Mouse (Mus musculus) kidney, adult 2 months (tissue): ENCODE measurements around the gene Fads3. TPM values are rescaled to one million over a fixed set of nuclear protein-coding genes. Genes with fewer than 3 reads are reported as not detected.

Experiments used
- DNase-seq: peaks from one replicate; pipeline ENCODE4 v3.0.0; 2021
- H3K27ac ChIP-seq: fragments of 200-500 bp; 2 replicates; pipeline ENCODE4 v1.5.1; 2012; ENCODE audit warnings: low read depth, low read length, control low read depth, inconsistent platforms; ENCODE audit not compliant: insufficient read depth
- H3K27me3 ChIP-seq: fragments of 200-500 bp; replicated peaks from 2 replicates; pipeline ENCODE4 v1.6.1; 2012; ENCODE audit warnings: mild to moderate bottlenecking, moderate library complexity, low read length, inconsistent platforms; ENCODE audit not compliant: control insufficient read depth, insufficient read depth
- H3K36me3 ChIP-seq: fragments of 200-500 bp; 2 replicates; pipeline ENCODE4 v1.6.1; 2012; ENCODE audit warnings: mild to moderate bottlenecking, moderate library complexity, low read length, inconsistent platforms; ENCODE audit not compliant: control insufficient read depth, insufficient read depth
- H3K4me1 ChIP-seq: fragments of 200-500 bp; 2 replicates; pipeline ENCODE4 v1.6.1; 2011; ENCODE audit warnings: low read length; ENCODE audit not compliant: control insufficient read depth, insufficient read depth
- H3K4me3 ChIP-seq: fragments of 200-500 bp; 2 replicates; pipeline ENCODE4 v1.5.1; 2011; ENCODE audit warnings: mild to moderate bottlenecking, low read depth, low read length, control low read depth; ENCODE audit not compliant: insufficient read depth
- CTCF ChIP-seq: fragments of 200-500 bp; conservative IDR thresholded peaks from 2 replicates; pipeline ENCODE4 v1.5.1; 2011; ENCODE audit warnings: low read depth, mild to moderate bottlenecking, control low read depth, low read length, moderate library complexity, mixed read lengths; ENCODE audit not compliant: insufficient read depth, insufficient read length
- POLR2A ChIP-seq: fragments of 200-500 bp; IDR thresholded peaks from one replicate; pipeline ENCODE4 v1.6.1; 2011; ENCODE audit warnings: low read depth, low read length, control low read depth
- WGBS: fragments of 180-500 bp; shearing (Covaris S2); methylation state at CpG from one replicate; pipeline ENCODE4 v1.1.7; 2018; 5-methylcytosine and 5-hydroxymethylcytosine counted together
- polyA plus RNA-seq: library from polyadenylated mRNA; depleted of rRNA; stranded (reverse); fragments of >200 nt; gene quantifications from 2 replicates; pipeline ENCODE4 v1.2.3, GENCODE M21; 2012

Gene Fads3
- polyA plus RNA-seq, 1 experiment: 382 TPM

DNA sequence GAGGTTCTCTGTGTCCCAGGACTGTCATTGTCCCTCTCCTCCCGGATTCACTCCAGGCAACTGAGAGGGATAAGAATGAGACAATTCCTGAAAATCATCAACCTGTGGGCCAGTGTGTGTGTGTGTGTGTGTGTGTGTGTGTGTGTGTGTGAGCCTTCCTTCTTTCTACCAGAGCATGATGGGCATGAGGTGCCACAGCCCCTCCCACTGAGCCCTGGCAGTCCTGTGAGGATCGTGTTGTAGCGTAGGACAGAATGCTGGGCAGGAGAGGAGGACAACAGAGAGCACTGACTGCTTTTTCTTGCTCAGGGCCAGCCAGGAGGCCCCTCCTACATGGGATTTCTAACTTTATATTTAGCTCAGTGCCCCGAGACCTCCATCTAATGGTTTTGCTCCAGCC, 1.4 kb downstream of the Fads3 start:
- Histone ChIP-seq H3K4me3 (peak overlapping the region; percentile 75), H3K27me3 (no peaks in the 10 kb centered on the region), H3K27ac (0 out of 2 replicates have a peak overlapping the region, but pooled peaks have one; percentile 29)

DNA sequence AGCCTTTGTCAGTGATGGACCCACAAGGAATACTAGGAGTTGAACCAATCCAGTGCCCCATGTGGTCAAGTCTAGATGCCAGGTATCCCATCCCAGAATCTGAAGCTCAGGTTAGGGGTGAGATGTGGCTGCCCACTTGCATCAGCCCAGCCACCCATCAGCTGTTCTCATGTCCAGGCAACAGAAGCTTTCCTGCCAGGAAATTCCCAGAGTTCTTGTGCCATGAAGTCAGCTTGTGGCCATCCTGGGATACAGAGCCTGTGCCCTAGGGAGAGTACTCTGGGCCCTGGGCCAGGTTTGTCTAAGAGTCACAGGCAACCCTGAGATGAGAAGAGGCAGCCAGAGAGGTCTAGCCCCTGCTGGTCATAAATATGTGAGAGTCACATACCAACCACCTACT, 2.3 kb downstream of the Fads3 start:
- H3K36me3 ChIP-seq: no peaks in the 10 kb centered on the region
- H3K27me3 ChIP-seq: no peaks in the 10 kb centered on the region
- H3K4me1 ChIP-seq: peaks cover 46% of the 10 kb centered on the region
- H3K27ac ChIP-seq: peak overlapping the region; percentile 29; the same call in 1 of the 2 replicates
- no peak overlapping the region for H3K4me3 ChIP-seq
- DNase-seq: peak; percentile 89
- no peak for TF ChIP-seq CTCF
- TF ChIP-seq POLR2A: no peak

More for the DNA sequence above, 1.4 kb downstream of the Fads3 start:
- TF ChIP-seq POLR2A (no peak), CTCF (no peak)
- peaks cover 47% of the 10 kb centered on the region for H3K4me1 ChIP-seq
- 42% methylated on average over 4 of the region's 4 CpGs for WGBS
- DNase-seq: peak; percentile 53
- H3K36me3 ChIP-seq: no peaks in the 10 kb centered on the region

DNA sequence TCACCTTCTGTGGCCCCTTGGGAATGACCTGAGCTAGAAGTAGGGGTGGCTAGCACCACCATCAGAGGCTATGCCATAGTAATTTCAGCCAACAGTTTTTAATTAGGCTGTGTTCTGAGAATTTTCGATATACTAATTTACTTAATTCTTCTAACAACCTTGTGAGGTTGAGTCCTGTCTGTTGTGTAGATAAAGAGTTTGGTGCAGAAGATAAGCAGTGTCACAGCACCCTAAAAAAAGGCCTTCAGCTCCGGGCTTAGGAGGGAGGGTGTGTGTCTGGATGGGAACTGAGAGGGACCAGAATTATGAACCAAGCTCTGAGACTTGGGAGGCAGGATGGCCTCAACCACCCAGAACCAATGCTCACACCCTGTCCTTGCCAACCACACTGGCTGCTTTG, 4.3 kb downstream of the Fads3 start:
- WGBS: 64% methylated on average over 2 of the region's 2 CpGs
- no peak overlapping the region for H3K4me3 ChIP-seq
- no peak for TF ChIP-seq POLR2A
- no peak for TF ChIP-seq CTCF
- H3K27ac ChIP-seq: peak overlapping the region; percentile 58; the same call in 1 of the 2 replicates
- H3K36me3 ChIP-seq: no peaks in the 10 kb centered on the region
- no peak for DNase-seq
- peaks cover 42% of the 10 kb centered on the region for H3K4me1 ChIP-seq
- H3K27me3 ChIP-seq: no peaks in the 10 kb centered on the region

DNA sequence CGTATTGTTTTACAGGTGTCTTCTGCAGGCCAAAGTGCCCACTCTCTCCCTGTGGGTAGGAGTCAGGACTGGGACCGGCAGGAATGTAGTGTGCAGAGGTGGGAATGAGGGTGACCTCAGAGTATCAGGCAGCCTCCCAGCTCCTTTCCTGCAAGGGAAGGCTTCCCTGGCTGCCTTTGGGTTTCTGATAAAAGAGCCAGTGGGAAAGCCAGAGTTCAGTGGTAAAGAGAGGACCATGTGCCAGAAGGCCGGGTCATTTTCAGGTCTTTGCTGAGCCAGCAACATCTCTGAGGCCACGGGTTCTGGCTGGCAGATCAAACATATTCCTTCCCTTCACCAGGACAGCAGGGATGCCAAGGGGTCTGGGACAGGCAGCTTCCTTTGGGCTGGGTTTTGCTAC, 5.0 kb downstream of the Fads3 start:
- WGBS: 39% methylated on average over 4 of the region's 4 CpGs
- TF ChIP-seq CTCF: no peak
- Histone ChIP-seq H3K36me3 (no peaks in the 10 kb centered on the region), H3K27ac (peak overlapping the region; percentile 65), H3K4me3 (no peak overlapping the region), H3K27me3 (no peaks in the 10 kb centered on the region), H3K4me1 (peaks cover 39% of the 10 kb centered on the region)
- DNase-seq: peak; percentile 87

DNA sequence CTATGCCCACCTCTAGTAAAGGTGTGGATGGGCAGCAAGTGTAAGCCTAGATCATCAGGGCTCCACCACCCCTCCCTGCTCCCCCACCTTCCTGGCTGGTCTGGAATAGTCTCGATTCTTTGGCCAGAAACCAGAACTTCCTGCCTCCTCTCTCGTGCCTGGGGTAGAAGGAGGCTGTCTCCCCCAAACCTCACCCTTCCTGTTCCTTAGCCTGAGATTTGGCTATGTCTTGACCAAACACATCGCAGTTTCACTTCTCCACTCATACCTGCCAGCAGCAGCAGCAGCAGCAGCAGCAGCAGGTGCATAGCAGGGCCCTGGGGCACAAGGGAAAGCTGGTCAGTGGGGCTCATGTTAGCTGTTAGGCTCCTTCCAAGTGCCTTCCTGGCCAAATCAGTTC, 5.6 kb downstream of the Fads3 start:
- 8% methylated on average over 3 of the region's 3 CpGs for WGBS
- no peak overlapping the region for H3K4me3 ChIP-seq
- TF ChIP-seq CTCF (no peak), POLR2A (no peak)
- H3K4me1 ChIP-seq: peaks cover 39% of the 10 kb centered on the region
- H3K27ac ChIP-seq: 0 out of 2 replicates have a peak overlapping the region, but pooled peaks have one; percentile 1
- no peaks in the 10 kb centered on the region for H3K27me3 ChIP-seq
- peak; percentile 42 for DNase-seq
- no peaks in the 10 kb centered on the region for H3K36me3 ChIP-seq

DNA sequence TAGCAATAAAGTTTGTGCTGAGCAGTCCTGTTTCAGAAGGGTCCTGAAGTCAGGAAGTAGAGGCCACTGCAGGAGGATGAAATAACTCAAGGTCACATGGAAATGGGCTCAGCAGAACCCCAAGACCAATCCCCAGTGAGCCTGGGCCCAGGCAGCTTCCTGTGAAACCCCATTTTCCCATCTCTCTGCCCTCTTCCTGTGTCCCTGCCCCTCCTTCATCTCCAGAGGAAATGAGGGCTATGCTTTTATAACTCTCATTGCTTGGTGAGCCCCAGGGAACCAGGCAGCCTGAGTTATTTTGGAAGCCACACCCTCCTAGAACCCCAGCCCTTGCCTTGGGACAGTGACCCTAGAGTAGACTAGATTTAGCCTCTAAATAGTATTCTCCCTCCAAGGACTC, 8.2 kb downstream of the Fads3 start:
- no peak for TF ChIP-seq CTCF
- TF ChIP-seq POLR2A: no peak
- Histone ChIP-seq H3K4me3 (no peak overlapping the region), H3K27me3 (no peaks in the 10 kb centered on the region), H3K27ac (no peak overlapping the region), H3K36me3 (peaks cover 2% of the 10 kb centered on the region; the same call in 1 of the 2 replicates), H3K4me1 (peaks cover 28% of the 10 kb centered on the region)
- DNase-seq: no peak

DNA sequence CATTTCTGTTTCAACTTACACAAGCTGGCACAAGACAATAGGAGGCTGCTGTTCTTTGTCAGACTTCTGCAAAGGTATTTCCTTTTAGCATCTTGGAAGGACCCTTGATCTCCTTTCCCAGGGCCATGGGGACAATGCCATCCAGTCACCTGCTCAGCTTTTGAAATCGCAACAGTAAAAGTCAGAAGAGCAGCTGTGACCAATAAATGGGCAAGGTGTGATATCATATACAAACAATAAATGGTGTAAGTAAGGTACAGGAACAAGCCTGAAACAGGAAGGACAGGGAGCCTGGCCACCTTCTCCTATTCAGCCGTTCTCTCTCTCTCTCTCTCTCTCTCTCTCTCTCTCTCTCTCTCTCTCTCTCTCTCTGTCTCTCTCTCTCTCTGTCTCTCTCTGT, 9.1 kb downstream of the Fads3 start:
- TF ChIP-seq POLR2A: no peak
- no peak for TF ChIP-seq CTCF
- WGBS: 71% methylated on average over 2 of the region's 2 CpGs
- H3K36me3 ChIP-seq: peaks cover 2% of the 10 kb centered on the region; the same call in 1 of the 2 replicates
- H3K4me1 ChIP-seq: peaks cover 24% of the 10 kb centered on the region
- DNase-seq: no peak
- no peak overlapping the region for H3K27ac ChIP-seq
- no peak overlapping the region for H3K4me3 ChIP-seq
- no peaks in the 10 kb centered on the region for H3K27me3 ChIP-seq

DNA sequence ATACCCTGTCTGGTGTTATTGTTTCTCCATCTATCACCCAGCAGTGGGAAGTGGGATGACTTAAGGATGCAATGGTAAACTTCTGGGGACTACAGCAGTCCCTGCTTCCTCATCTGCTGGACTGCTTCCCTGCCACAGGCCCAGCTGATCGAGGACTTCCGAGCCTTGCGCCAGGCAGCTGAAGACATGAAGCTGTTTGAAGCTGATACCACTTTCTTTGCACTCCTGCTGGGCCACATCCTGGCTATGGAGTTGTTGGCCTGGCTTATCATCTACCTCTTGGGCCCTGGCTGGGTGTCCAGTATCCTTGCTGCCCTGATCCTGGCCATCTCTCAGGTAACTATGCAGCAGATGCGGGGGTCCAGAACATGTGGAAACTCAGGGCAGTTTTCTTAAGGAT, 11.3 kb downstream of the Fads3 start:
- Histone ChIP-seq H3K27ac (no peak overlapping the region), H3K4me1 (peaks cover 28% of the 10 kb centered on the region), H3K27me3 (no peaks in the 10 kb centered on the region), H3K4me3 (no peak overlapping the region), H3K36me3 (peaks cover 2% of the 10 kb centered on the region; the same call in 1 of the 2 replicates)
- WGBS: 87% methylated on average over 4 of the region's 4 CpGs
- no peak for TF ChIP-seq POLR2A
- no peak for TF ChIP-seq CTCF
- DNase-seq: no peak
